Mouse (Mus musculus) MEL (cell line): ENCODE data around the gene Mindy4b-ps. TPM values are rescaled to one million over a fixed set of nuclear protein-coding genes. Genes with fewer than 3 reads are reported as not detected.
A peak's percentile ranks its signal among the peaks of the same experiment; 100 is the strongest.

Source experiments
- DNase-seq: peaks from one replicate; pipeline ENCODE4 v3.0.0; 2011; ENCODE audit warnings: low read depth, low spot score
- H3K27ac ChIP-seq: 2 replicates; pipeline ENCODE4 v1.5.1; 2012; ENCODE audit warnings: low read depth, mild to moderate bottlenecking, control low read depth, low read length, moderate library complexity; ENCODE audit not compliant: control insufficient read depth
- H3K27me3 ChIP-seq, 2 experiments: fragments of 150-350 bp in 1 of 2; sonication (generic) in 1 of 2; 2 replicates each; pipeline ENCODE4 v1.6.1; 2012; ENCODE audit warnings: low read length in 2 of 2, mild to moderate bottlenecking in 2 of 2, improper control_type of control experiment in 1 of 2, moderate library complexity in 1 of 2; ENCODE audit not compliant: insufficient read depth in 2 of 2, control insufficient read depth in 1 of 2
- H3K36me3 ChIP-seq, 2 experiments: 2 replicates each; pipeline ENCODE4 v1.6.1; 2012 to 2014; ENCODE audit warnings: low read length in 2 of 2, improper control_type of control experiment in 1 of 2, inconsistent platforms in 1 of 2, mild to moderate bottlenecking in 1 of 2; ENCODE audit not compliant: insufficient read depth in 2 of 2, control insufficient read depth in 1 of 2
- H3K4me1 ChIP-seq, 2 experiments: fragments of 150-350 bp in 1 of 2; sonication (generic) in 1 of 2; 2 replicates each; pipeline ENCODE4 v1.6.1; 2012; ENCODE audit warnings: low read length in 2 of 2, improper control_type of control experiment in 1 of 2, mild to moderate bottlenecking in 1 of 2; ENCODE audit not compliant: insufficient read depth in 2 of 2, control insufficient read depth in 1 of 2
- H3K4me3 ChIP-seq, 2 experiments: fragments of 150-350 bp in 1 of 2; sonication (generic) in 1 of 2; 2 replicates each; pipeline ENCODE4 v1.5.1; 2012; ENCODE audit warnings: low read depth in 2 of 2, low read length in 2 of 2, mild to moderate bottlenecking in 2 of 2, moderate library complexity in 2 of 2, control low read depth in 1 of 2, improper control_type of control experiment in 1 of 2; ENCODE audit not compliant: control insufficient read depth in 1 of 2, insufficient read depth in 1 of 2
- H3K79me2 ChIP-seq: 2 replicates; pipeline ENCODE4 v1.6.1; 2012; ENCODE audit warnings: mild to moderate bottlenecking, low read length, moderate library complexity; ENCODE audit not compliant: control insufficient read depth, poor library complexity, insufficient read depth
- H3K9ac ChIP-seq: 2 replicates; pipeline ENCODE4 v1.6.1; 2012; ENCODE audit warnings: low read depth, mild to moderate bottlenecking, control low read depth, low read length, moderate library complexity; ENCODE audit not compliant: control insufficient read depth, poor library complexity, severe bottlenecking
- H3K9me3 ChIP-seq: fragments of 150-350 bp; sonication (generic); replicated peaks from 2 replicates; pipeline ENCODE4 v1.6.1; 2012; ENCODE audit warnings: mild to moderate bottlenecking, low read length, improper control_type of control experiment, moderate library complexity; ENCODE audit not compliant: insufficient read depth
- CHD2 ChIP-seq: IDR thresholded peaks from 2 replicates; pipeline ENCODE4 v1.6.1; 2011; ENCODE audit warnings: low read length, improper control_type of control experiment
- CTCF ChIP-seq, 3 experiments: IDR thresholded peaks in 2 of 3; conservative IDR thresholded peaks in 1 of 3; 2 replicates each; pipeline ENCODE4 v1.5.1; 2011 to 2012; ENCODE audit warnings: low read length in 3 of 3, low read depth in 2 of 3, mild to moderate bottlenecking in 2 of 3, improper control_type of control experiment in 1 of 3, inconsistent platforms in 1 of 3, mixed read lengths in 1 of 3, moderate library complexity in 1 of 3; ENCODE audit not compliant: control insufficient read depth in 1 of 3, insufficient read depth in 1 of 3, poor library complexity in 1 of 3, severe bottlenecking in 1 of 3
- JUND ChIP-seq: IDR thresholded peaks from 2 replicates; pipeline ENCODE4 v1.6.1; 2011; ENCODE audit warnings: low read depth, mild to moderate bottlenecking, improper control_type of control experiment, low read length
- KAT2A ChIP-seq: conservative IDR thresholded peaks from 2 replicates; pipeline ENCODE4 v1.6.1; 2012; ENCODE audit warnings: low read depth, low read length, improper control_type of control experiment, inconsistent platforms
- MAFK ChIP-seq: IDR thresholded peaks from 2 replicates; pipeline ENCODE4 v1.6.1; 2011; ENCODE audit warnings: low read depth, mild to moderate bottlenecking, low read length, improper control_type of control experiment, borderline replicate concordance
- MAZ ChIP-seq: IDR thresholded peaks from 2 replicates; pipeline ENCODE4 v1.6.1; 2012; ENCODE audit warnings: low read depth, mild to moderate bottlenecking, inconsistent platforms, low read length, improper control_type of control experiment
- MYB ChIP-seq: IDR thresholded peaks from 2 replicates; pipeline ENCODE4 v1.6.1; 2011; ENCODE audit warnings: mild to moderate bottlenecking, low read depth, low read length, improper control_type of control experiment
- NRF1 ChIP-seq: IDR thresholded peaks from 2 replicates; pipeline ENCODE4 v1.6.1; 2014; ENCODE audit warnings: low read depth, mild to moderate bottlenecking, inconsistent platforms, low read length, improper control_type of control experiment, moderate library complexity; ENCODE audit not compliant: poor library complexity, insufficient read depth, severe bottlenecking
- RCOR1 ChIP-seq: IDR thresholded peaks from 2 replicates; pipeline ENCODE4 v1.6.1; 2012; ENCODE audit warnings: low read depth, mild to moderate bottlenecking, inconsistent platforms, low read length, improper control_type of control experiment
- TAL1 ChIP-seq: IDR thresholded peaks from 2 replicates; pipeline ENCODE4 v1.6.1; 2012; ENCODE audit warnings: mild to moderate bottlenecking, inconsistent platforms, low read length, moderate library complexity, mixed read lengths
- USF1 ChIP-seq: IDR thresholded peaks from 2 replicates; pipeline ENCODE4 v1.6.1; 2014; ENCODE audit warnings: low read depth, mild to moderate bottlenecking, inconsistent platforms, low read length, improper control_type of control experiment, moderate library complexity
- USF2 ChIP-seq, 2 experiments: IDR thresholded peaks; 2 replicates each; pipeline ENCODE4 v1.6.1; 2011 to 2012; ENCODE audit warnings: improper control_type of control experiment in 2 of 2, low read length in 2 of 2, borderline replicate concordance in 1 of 2, inconsistent platforms in 1 of 2, low read depth in 1 of 2, mild to moderate bottlenecking in 1 of 2; ENCODE audit not compliant: insufficient read depth in 1 of 2
- ZKSCAN1 ChIP-seq: IDR thresholded peaks from 2 replicates; pipeline ENCODE4 v1.6.1; 2012; ENCODE audit warnings: low read depth, mild to moderate bottlenecking, inconsistent platforms, low read length, improper control_type of control experiment, moderate library complexity
- polyA plus RNA-seq, 2 experiments: library from polyadenylated mRNA; stranded (reverse) in 1 of 2; unstranded in 1 of 2; fragments of >175 nt in 1 of 2; fragments of >200 nt in 1 of 2; gene quantifications; 2 replicates each; pipeline versions ENCODE4 v1.2.1 to v1.2.4; 2012; ENCODE audit warnings: low replicate concordance in 2 of 2, low read depth in 1 of 2; ENCODE audit not compliant: insufficient read length in 2 of 2, insufficient read depth in 1 of 2, missing spikeins in 1 of 2
- total RNA-seq: library from RNA; depleted of rRNA; stranded (reverse); fragments of 300-350 nt; gene quantifications from 2 replicates; pipeline ENCODE4 v1.2.3, GENCODE M21; 2012

Mindy4b-ps gene
- total and polyA plus RNA-seq, 3 experiments: not detected

GRCm38 (mm10) chr3:58862976-58863375 is 40.9 kb upstream of the Mindy4b-ps start:
- TF ChIP-seq NRF1: no peak
- no peak for TF ChIP-seq RCOR1
- no peak for TF ChIP-seq MAFK
- no peak for TF ChIP-seq MAZ
- no peak for TF ChIP-seq ZKSCAN1
- TF ChIP-seq JUND: no peak
- no peak for TF ChIP-seq CHD2
- TF ChIP-seq CTCF (IDR thresholded peaks at IDR 0.05 in 2 of 3, conservative IDR thresholded peaks at IDR 0.05 in 1 of 3; ENCODE audit: control insufficient read depth in 1 of 3, insufficient read depth in 1 of 3, low read depth in 2 of 3, low read length in 3 of 3, poor library complexity in 1 of 3, severe bottlenecking in 1 of 3): no peak
- no peak for TF ChIP-seq TAL1
- Histone ChIP-seq H3K36me3 (no peaks in the 10 kb centered on the region), H3K4me3 (no peak overlapping the region), H3K27ac (no peak overlapping the region), H3K9ac (no peak overlapping the region), H3K27me3 (no peaks in the 10 kb centered on the region), H3K9me3 (no peaks in the 10 kb centered on the region), H3K4me1 (no peaks in the 10 kb centered on the region), H3K79me2 (no peaks in the 10 kb centered on the region)
- DNase-seq: no peak

GRCm38 (mm10) chr3:58843415-58843814 is 21.3 kb upstream of the Mindy4b-ps start:
- peak; percentile 3 for DNase-seq
- Histone ChIP-seq H3K27ac (no peak overlapping the region), H3K36me3 (no peaks in the 10 kb centered on the region), H3K27me3 (peaks cover 0 to 1% of the 10 kb centered on the region in 2 experiments; a peak in 1 of 4 replicates), H3K9me3 (no peaks in the 10 kb centered on the region), H3K9ac (no peak overlapping the region), H3K4me1 (no peaks in the 10 kb centered on the region), H3K79me2 (no peaks in the 10 kb centered on the region), H3K4me3 (no peak overlapping the region)
- peak in 2 of 3 experiments; percentile 34 to 38; a peak in 5 of 6 replicates for TF ChIP-seq CTCF (IDR thresholded peaks at IDR 0.05 in 2 of 3, conservative IDR thresholded peaks at IDR 0.05 in 1 of 3; ENCODE audit: control insufficient read depth in 1 of 3, insufficient read depth in 1 of 3, low read depth in 2 of 3, low read length in 3 of 3, poor library complexity in 1 of 3, severe bottlenecking in 1 of 3)
- no peak for TF ChIP-seq KAT2A

- Histone ChIP-seq H3K36me3 (no peaks in the 10 kb centered on the region), H3K4me1 (no peaks in the 10 kb centered on the region), H3K4me3 (no peak overlapping the region), H3K9me3 (no peaks in the 10 kb centered on the region), H3K9ac (no peak overlapping the region), H3K79me2 (no peaks in the 10 kb centered on the region), H3K27ac (no peak overlapping the region), H3K27me3 (peaks cover 0 to 4% of the 10 kb centered on the region in 2 experiments; a peak in 3 of 4 replicates)
- DNase-seq: no peak
- TF ChIP-seq MYB (no peak), USF1 (no peak), KAT2A (no peak), CHD2 (no peak), USF2 (IDR thresholded peaks at IDR 0.05; ENCODE audit: borderline replicate concordance in 1 of 2, insufficient read depth in 1 of 2, low read depth in 1 of 2, low read length in 2 of 2) (no peak)
Measured at GRCm38 (mm10) chr3:58833442-58834160, 11.5 kb upstream of the Mindy4b-ps start.
